Mouse (Mus musculus): ENCODE results near the gene Il18bp. TPM values are rescaled to one million over a fixed set of nuclear protein-coding genes. Genes with fewer than 3 reads are reported as not detected.
"Not testable (repeated sequence)": the region's sequence is repeated elsewhere in the genome, so short reads cannot be mapped to it uniquely, and the experiment has no call there.

Il18bp gene
- 1 to 10 TPM; 7.3 to 8.6 TPM for total RNA-seq (2021)

- intact Hi-C loops (cut with DNase I) = no loop called here
- no peak for DNase-seq
These were observed at the start of gene Il18bp for GRCm38 (mm10) chr7:102018590-102018989. Gene Il18bp (minus strand): TSS chr7:102018690.

- intact Hi-C loops (cut with DNase I) = no loop called here
- DNase-seq = no peak
These were observed 47.9 kb upstream of the Il18bp start for GRCm38 (mm10) chr7:102066363-102066762.

- intact Hi-C loops (cut with DNase I) = loop anchor here (2.0 kb wide), 1 partner anchor 130 kb away; the partner anchor contains the start of gene Numa1
- DNase-seq = peak; percentile 90 to 94
These were observed 46.8 kb upstream of the Il18bp start, which contains the start of the genes Rnf121, Xndc1 and Xntrpc for GRCm38 (mm10) chr7:102065046-102065891. Gene Rnf121 (minus strand): TSS chr7:102065469. Gene Xndc1 (plus strand): TSS chr7:102065511. Gene Xntrpc (plus strand): TSS chr7:102065713.

GRCm38 (mm10) chr7:102064655-102065045 lies 46.2 kb upstream of the Il18bp start:
- no peak for DNase-seq
- intact Hi-C loops (cut with DNase I) = loop anchor here (2.0 kb wide), 1 partner anchor 130 kb away; the partner anchor contains the start of gene Numa1

GRCm38 (mm10) chr7:102063891-102064290 lies 45.4 kb upstream of the Il18bp start:
- no peak for DNase-seq
- intact Hi-C loops (cut with DNase I) = loop anchor here (2.0 kb wide), 1 partner anchor 129 kb away; the partner anchor contains the start of gene Numa1

- no peak for DNase-seq
- intact Hi-C loops (cut with DNase I) = no loop called here
These were observed 43.7 kb upstream of the Il18bp start for GRCm38 (mm10) chr7:102062203-102062602.

- no peak for DNase-seq
- intact Hi-C loops (cut with DNase I) = no loop called here
These were observed 42.9 kb upstream of the Il18bp start for GRCm38 (mm10) chr7:102061353-102061752.

- intact Hi-C loops (cut with DNase I); DNase-seq: not testable (repeated sequence)
These were observed 30.0 kb upstream of the Il18bp start for GRCm38 (mm10) chr7:102048524-102048923.

- intact Hi-C loops (cut with DNase I) = no loop called here
- no peak for DNase-seq
These were observed 23.8 kb upstream of the Il18bp start for GRCm38 (mm10) chr7:102042314-102042713.

- intact Hi-C loops (cut with DNase I) = loop anchor here (5.0 kb wide), 1 partner anchor 120 kb away; no protein-coding TSS in a partner anchor
- no peak for DNase-seq
These were observed 18.8 kb upstream of the Il18bp start for GRCm38 (mm10) chr7:102037318-102037717.

GRCm38 (mm10) chr7:102035534-102035933 lies 17.0 kb upstream of the Il18bp start:
- DNase-seq = no peak
- intact Hi-C loops (cut with DNase I) = loop anchor here (5.0 kb wide), 1 partner anchor 118 kb away; no protein-coding TSS in a partner anchor

GRCm38 (mm10) chr7:102034904-102035303 lies 16.4 kb upstream of the Il18bp start:
- intact Hi-C loops (cut with DNase I) = loop anchor here (5.0 kb wide), 1 partner anchor 118 kb away; no protein-coding TSS in a partner anchor
- no peak for DNase-seq

GRCm38 (mm10) chr7:102025187-102026119 lies 7.0 kb upstream of the Il18bp start:
- intact Hi-C loops (cut with DNase I) = no loop called here
- DNase-seq = no peak

- intact Hi-C loops (cut with DNase I) = no loop called here
- DNase-seq = no peak
These were observed 5.3 kb upstream of the Il18bp start for GRCm38 (mm10) chr7:102023821-102024220.

GRCm38 (mm10) chr7:102020934-102021333 lies 2.4 kb upstream of the Il18bp start:
- intact Hi-C loops (cut with DNase I); DNase-seq: not testable (repeated sequence)

- intact Hi-C loops (cut with DNase I) = no loop called here
- DNase-seq = no peak
These were observed 872 bp upstream of the Il18bp start for GRCm38 (mm10) chr7:102019362-102019761.

GRCm38 (mm10) chr7:102018034-102018433 lies 456 bp downstream of the Il18bp start:
- intact Hi-C loops (cut with DNase I) = no loop called here
- DNase-seq = peak in 1 of 2 experiments; percentile 43

- intact Hi-C loops (cut with DNase I) = no loop called here
- peak; percentile 33 to 48 for DNase-seq
These were observed 1.0 kb downstream of the Il18bp start for GRCm38 (mm10) chr7:102017452-102017851.

- intact Hi-C loops (cut with DNase I) = no loop called here
- no peak for DNase-seq
These were observed 1.6 kb downstream of the Il18bp start for GRCm38 (mm10) chr7:102016936-102017335.

- DNase-seq = no peak
- intact Hi-C loops (cut with DNase I) = no loop called here
These were observed 3.5 kb downstream of the Il18bp start for GRCm38 (mm10) chr7:102014995-102015394.

- intact Hi-C loops (cut with DNase I) = no loop called here
- DNase-seq = no peak
These were observed 5.1 kb downstream of the Il18bp start for GRCm38 (mm10) chr7:102013416-102013815.

All from heart, postnatal 36 days (tissue).